Mouse (Mus musculus) thymus, adult 2 months (tissue): ENCODE data around the gene Nectin1.

Source experiments
- CTCF ChIP-seq: fragments of 200-500 bp; IDR thresholded peaks from 2 replicates; pipeline ENCODE4 v1.5.1; 2012; ENCODE audit warnings: mild to moderate bottlenecking, control low read depth, low read length, moderate library complexity, borderline replicate concordance; ENCODE audit not compliant: control insufficient read depth, poor library complexity, insufficient read depth; ENCODE audit errors: extremely low read depth
- POLR2A ChIP-seq: fragments of 200-500 bp; IDR thresholded peaks from 2 replicates; pipeline ENCODE4 v1.6.1; 2012; ENCODE audit warnings: mild to moderate bottlenecking, low read length, control low read depth, moderate library complexity; ENCODE audit not compliant: control insufficient read depth, poor library complexity, insufficient read depth; ENCODE audit errors: extremely low read depth

- no peak for TF ChIP-seq CTCF
- TF ChIP-seq POLR2A = no peak
Observed at GRCm38 (mm10) chr9:43754768-43755197, 11.0 kb downstream of the Nectin1 start.
